Mouse (Mus musculus) neural tube, embryonic 10.5 days (tissue): ENCODE results near the gene Cnppd1.

ENCODE experiments used
- DNase-seq: peaks from one replicate; pipeline ENCODE4 v3.0.0-alpha.2; 2017; ENCODE audit warnings: low spot score; ENCODE audit errors: extremely low spot score

Cnppd1 gene

GRCm38 (mm10) chr1:75147411-75148135 lies 5.1 kb upstream of the Cnppd1 start:
- no peak for DNase-seq

GRCm38 (mm10) chr1:75145589-75145988 lies 3.1 kb upstream of the Cnppd1 start:
- DNase-seq, result no peak

- peak; percentile 62 for DNase-seq
Measured at GRCm38 (mm10) chr1:75141486-75142190, 873 bp downstream of the Cnppd1 start.

GRCm38 (mm10) chr1:75140601-75141190 lies 1.8 kb downstream of the Cnppd1 start:
- DNase-seq, result no peak

GRCm38 (mm10) chr1:75138448-75138847 lies 4.1 kb downstream of the Cnppd1 start:
- no peak for DNase-seq

- DNase-seq, result no peak
Measured at GRCm38 (mm10) chr1:75136730-75137129, 5.8 kb downstream of the Cnppd1 start.

- DNase-seq, result no peak
Measured at GRCm38 (mm10) chr1:75136293-75136692, 6.2 kb downstream of the Cnppd1 start.

GRCm38 (mm10) chr1:75133421-75134207 lies 8.9 kb downstream of the Cnppd1 start, which contains the start of gene Slc23a3:
Gene Slc23a3 (minus strand): TSS chr1:75133890.
- no peak for DNase-seq

GRCm38 (mm10) chr1:75128641-75129040 lies 13.9 kb downstream of the Cnppd1 start:
- no peak for DNase-seq

GRCm38 (mm10) chr1:75125418-75125817 lies 17.1 kb downstream of the Cnppd1 start:
- peak; percentile 19 for DNase-seq

- peak; percentile 99 for DNase-seq
Measured at GRCm38 (mm10) chr1:75124346-75125321, 17.9 kb downstream of the Cnppd1 start, which contains the start of gene Nhej1. Gene Nhej1 (minus strand): TSS chr1:75125200.

- no peak for DNase-seq
Measured at GRCm38 (mm10) chr1:75122211-75122610, 20.3 kb downstream of the Cnppd1 start.
